Mouse (Mus musculus): ENCODE data around the gene Nek1. TPM values are rescaled to one million over a fixed set of nuclear protein-coding genes. Genes with fewer than 3 reads are reported as not detected.

Gene Nek1
- 10 to 100 TPM; 30.0 to 31.4 TPM for total RNA-seq (2021)
- long read RNA-seq, full-length matches to known transcripts: 1 of 4 reads
- long read RNA-seq, partial matches to known transcripts: 1 of 4 reads
- long read RNA-seq, other reads (novel, unspliced or antisense): 2 of 4 reads

- DNase-seq (ENCODE audit: low spot score in 2 of 2): peak; percentile 97
These were observed at the start of gene Nek1 for GRCm38 (mm10) chr8:60992910-60993638. TSS of gene Nek1 (plus strand) at chr8:60993195.

- no peak for DNase-seq (ENCODE audit: low spot score in 2 of 2)
These were observed 45.5 kb upstream of the Nek1 start for GRCm38 (mm10) chr8:60947503-60947902.

- DNase-seq (ENCODE audit: low spot score in 2 of 2): no peak
These were observed 43.1 kb upstream of the Nek1 start for GRCm38 (mm10) chr8:60949859-60950258.

- DNase-seq (ENCODE audit: low spot score in 2 of 2): no peak
These were observed 41.7 kb upstream of the Nek1 start for GRCm38 (mm10) chr8:60951271-60951670.

- no peak for DNase-seq (ENCODE audit: low spot score in 2 of 2)
These were observed 41.2 kb upstream of the Nek1 start for GRCm38 (mm10) chr8:60951757-60952156.

- DNase-seq (ENCODE audit: low spot score in 2 of 2): no peak
These were observed 40.2 kb upstream of the Nek1 start for GRCm38 (mm10) chr8:60952803-60953202.

- DNase-seq (ENCODE audit: low spot score in 2 of 2): peak; percentile 63 to 69
These were observed 38.5 kb upstream of the Nek1 start for GRCm38 (mm10) chr8:60954281-60955014.

- DNase-seq (ENCODE audit: low spot score in 2 of 2): no peak
These were observed 36.1 kb upstream of the Nek1 start for GRCm38 (mm10) chr8:60956847-60957246.

GRCm38 (mm10) chr8:60962763-60963162, 30.2 kb upstream of the Nek1 start:
- no peak for DNase-seq (ENCODE audit: low spot score in 2 of 2)

GRCm38 (mm10) chr8:60963931-60964330, 29.1 kb upstream of the Nek1 start:
- DNase-seq (ENCODE audit: low spot score in 2 of 2): no peak

- DNase-seq (ENCODE audit: low spot score in 2 of 2): no peak
These were observed 28.5 kb upstream of the Nek1 start for GRCm38 (mm10) chr8:60964518-60964917.

GRCm38 (mm10) chr8:60965306-60965705, 27.7 kb upstream of the Nek1 start:
- DNase-seq (ENCODE audit: low spot score in 2 of 2): no peak

- DNase-seq (ENCODE audit: low spot score in 2 of 2): no peak
These were observed 27.3 kb upstream of the Nek1 start for GRCm38 (mm10) chr8:60965741-60966140.

- no peak for DNase-seq (ENCODE audit: low spot score in 2 of 2)
These were observed 23.9 kb upstream of the Nek1 start for GRCm38 (mm10) chr8:60969091-60969490.

- peak in 1 of 2 experiments; percentile 38 for DNase-seq (ENCODE audit: low spot score in 2 of 2)
These were observed 21.2 kb upstream of the Nek1 start for GRCm38 (mm10) chr8:60971808-60972207.

GRCm38 (mm10) chr8:60973448-60973847, 19.5 kb upstream of the Nek1 start:
- no peak for DNase-seq (ENCODE audit: low spot score in 2 of 2)

- no peak for DNase-seq (ENCODE audit: low spot score in 2 of 2)
These were observed 18.2 kb upstream of the Nek1 start for GRCm38 (mm10) chr8:60974837-60975236.

GRCm38 (mm10) chr8:60976818-60977217, 16.2 kb upstream of the Nek1 start:
- DNase-seq (ENCODE audit: low spot score in 2 of 2): no peak

- no peak for DNase-seq (ENCODE audit: low spot score in 2 of 2)
These were observed 14.5 kb upstream of the Nek1 start for GRCm38 (mm10) chr8:60978496-60978895.

GRCm38 (mm10) chr8:60981388-60981787, 11.6 kb upstream of the Nek1 start:
- DNase-seq (ENCODE audit: low spot score in 2 of 2): no peak

GRCm38 (mm10) chr8:60982701-60983687, 10.0 kb upstream of the Nek1 start, which contains the start of gene Clcn3:
TSS of gene Clcn3 (minus strand) at chr8:60983300.
- DNase-seq (ENCODE audit: low spot score in 2 of 2): peak; percentile 95 to 97

Data from layer of hippocampus, postnatal 10 days (tissue).